Mouse (Mus musculus) MEL (cell line): ENCODE data around the gene Tmem216.

ENCODE experiments used
- CTCF ChIP-seq, 3 experiments: IDR thresholded peaks in 2 of 3; conservative IDR thresholded peaks in 1 of 3; 2 replicates each; pipeline ENCODE4 v1.5.1; 2011 to 2012; ENCODE audit warnings: low read length in 3 of 3, low read depth in 2 of 3, mild to moderate bottlenecking in 2 of 3, improper control_type of control experiment in 1 of 3, inconsistent platforms in 1 of 3, mixed read lengths in 1 of 3, moderate library complexity in 1 of 3; ENCODE audit not compliant: control insufficient read depth in 1 of 3, insufficient read depth in 1 of 3, poor library complexity in 1 of 3, severe bottlenecking in 1 of 3
- GATA1 ChIP-seq: IDR thresholded peaks from 2 replicates; pipeline ENCODE4 v1.6.1; 2011; ENCODE audit warnings: low read depth, low read length, improper control_type of control experiment
- MAZ ChIP-seq: IDR thresholded peaks from 2 replicates; pipeline ENCODE4 v1.6.1; 2012; ENCODE audit warnings: low read depth, mild to moderate bottlenecking, inconsistent platforms, low read length, improper control_type of control experiment
- POLR2A ChIP-seq, 2 experiments: IDR thresholded peaks; 2 replicates each; pipeline ENCODE4 v1.6.1; 2011 to 2012; ENCODE audit warnings: low read length in 2 of 2, mild to moderate bottlenecking in 2 of 2, control low read depth in 1 of 2, improper control_type of control experiment in 1 of 2, low read depth in 1 of 2, moderate library complexity in 1 of 2; ENCODE audit not compliant: control insufficient read depth in 1 of 2, insufficient read depth in 1 of 2, poor library complexity in 1 of 2
- UBTF ChIP-seq: IDR thresholded peaks from 2 replicates; pipeline ENCODE4 v1.6.1; 2012; ENCODE audit warnings: low read depth, mild to moderate bottlenecking, inconsistent platforms, low read length, improper control_type of control experiment, moderate library complexity, borderline replicate concordance; ENCODE audit not compliant: insufficient read depth
- ZKSCAN1 ChIP-seq: IDR thresholded peaks from 2 replicates; pipeline ENCODE4 v1.6.1; 2012; ENCODE audit warnings: low read depth, mild to moderate bottlenecking, inconsistent platforms, low read length, improper control_type of control experiment, moderate library complexity

DNA sequence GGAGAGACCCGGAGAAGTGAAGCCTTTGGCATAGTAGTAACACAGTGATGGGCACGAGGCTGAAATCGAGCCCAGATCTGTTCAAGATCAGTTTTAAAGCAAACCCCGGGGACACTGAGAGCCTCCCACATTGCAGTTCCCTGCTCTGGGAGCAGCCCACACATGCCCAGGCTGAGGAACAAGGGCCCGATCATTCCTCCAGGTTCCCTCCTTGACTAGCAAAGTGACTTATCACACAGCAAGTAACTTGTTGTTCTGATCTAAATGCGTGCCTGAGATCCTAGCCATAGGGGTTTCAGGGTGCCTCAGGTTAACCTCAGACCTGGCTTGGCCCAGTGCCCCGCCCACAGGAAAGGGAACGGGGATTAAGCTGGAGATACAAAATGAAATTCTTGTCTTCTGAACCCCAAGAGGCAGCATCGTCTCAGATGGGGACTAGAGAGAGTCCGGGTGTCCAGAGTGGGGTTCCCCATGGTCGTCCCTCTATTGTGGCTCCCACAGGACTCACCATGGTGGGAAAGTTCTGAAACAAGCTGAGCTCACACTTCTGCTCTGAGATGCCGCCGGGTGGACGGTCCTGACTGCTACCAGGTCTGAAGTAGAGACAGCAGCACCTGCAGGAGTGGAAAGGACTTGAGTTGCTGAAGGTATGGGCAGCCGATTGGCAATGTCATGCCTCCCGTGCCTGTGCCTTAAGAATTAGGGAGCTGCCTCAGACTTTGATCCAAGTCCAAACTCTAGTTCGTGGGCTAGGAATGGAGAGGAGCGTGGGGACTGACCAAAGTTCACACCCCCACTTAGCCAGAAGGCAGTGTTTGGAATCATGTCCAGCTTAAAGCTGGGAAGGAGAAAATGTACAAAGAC, 47.9 kb upstream of the Tmem216 start:
- TF ChIP-seq MAZ = no peak
- TF ChIP-seq POLR2A (IDR thresholded peaks at IDR 0.05; ENCODE audit: control insufficient read depth in 1 of 2, insufficient read depth in 1 of 2, low read depth in 1 of 2, low read length in 2 of 2, poor library complexity in 1 of 2) = peak; percentile 13 to 49; a peak in 1 of 4 replicates
- TF ChIP-seq CTCF (IDR thresholded peaks at IDR 0.05 in 2 of 3, conservative IDR thresholded peaks at IDR 0.05 in 1 of 3; ENCODE audit: control insufficient read depth in 1 of 3, insufficient read depth in 1 of 3, low read depth in 2 of 3, low read length in 3 of 3, poor library complexity in 1 of 3, severe bottlenecking in 1 of 3) = no peak
- TF ChIP-seq GATA1 = no peak
- TF ChIP-seq UBTF = no peak
- no peak for TF ChIP-seq ZKSCAN1
